Mouse (Mus musculus) skeletal muscle tissue, postnatal 0 days (tissue): ENCODE data around the gene Ass1. TPM values are rescaled to one million over a fixed set of nuclear protein-coding genes. Genes with fewer than 3 reads are reported as not detected.

Experiments
- polyA plus RNA-seq: library from polyadenylated mRNA; unstranded; fragments of >200 nt; fragmentation: Nextera tagmentation; extraction: Ambion mirVana; gene quantifications from 2 replicates; pipeline ENCODE4 v1.2.1, GENCODE M21; 2015

Gene Ass1
- 3.3 and 3.8 TPM in 2 replicates for polyA plus RNA-seq

GRCm38 (mm10) chr2:31469931-31470682, at the start of gene Ass1:
Ass1 (plus strand) TSS chr2:31470207.

Other genes starting within 250 kb of the Ass1 start
- 14.3 and 14.7 TPM in 2 replicates for gene Ncs1, start 224.4 kb upstream of the Ass1 start, polyA plus RNA-seq
- gene Hmcn2, start 155.8 kb upstream of the Ass1 start, polyA plus RNA-seq: 3.9 and 5.5 TPM in 2 replicates
- 35.9 and 37.8 TPM in 2 replicates for gene Fubp3, start 102.4 kb downstream of the Ass1 start, polyA plus RNA-seq
- gene Prdm12, start 169.8 kb downstream of the Ass1 start, polyA plus RNA-seq: not detected in 2 replicates
- 16.4 and 18.4 TPM in 2 replicates for gene Exosc2, start 200.5 kb downstream of the Ass1 start, polyA plus RNA-seq
- gene Abl1, start 218.2 kb downstream of the Ass1 start, polyA plus RNA-seq: 13.5 and 16.0 TPM in 2 replicates